Mouse (Mus musculus): ENCODE results near the gene Kirrel.
A peak's percentile ranks its signal among the peaks of the same experiment; 100 is the strongest.
"Not testable (repeated sequence)": the region's sequence is repeated elsewhere in the genome, so short reads cannot be mapped to it uniquely, and the experiment has no call there.

Kirrel gene

DNA sequence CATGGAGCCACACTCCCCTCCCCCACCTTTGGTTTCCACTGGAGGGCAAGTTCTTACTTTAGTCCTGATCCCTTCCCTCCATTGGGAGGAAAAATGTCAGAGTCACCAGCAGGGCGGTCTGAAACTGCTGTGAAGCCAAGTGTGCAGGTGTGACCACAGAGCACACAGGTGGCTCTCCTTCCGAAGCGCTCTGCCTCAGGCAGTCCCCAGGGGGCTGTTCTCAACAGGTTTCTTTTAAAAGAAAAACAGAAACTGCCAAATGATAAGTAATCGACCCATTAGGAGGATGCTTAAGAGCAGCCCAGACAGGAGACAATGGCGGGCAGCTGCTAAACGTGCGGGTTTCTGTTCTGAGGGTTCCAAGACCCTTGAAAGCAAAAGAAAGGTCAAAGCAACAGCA, 37.8 kb downstream of the Kirrel start:
- no peak for DNase-seq (ENCODE audit: low read depth in 2 of 2, low spot score in 2 of 2)

DNA sequence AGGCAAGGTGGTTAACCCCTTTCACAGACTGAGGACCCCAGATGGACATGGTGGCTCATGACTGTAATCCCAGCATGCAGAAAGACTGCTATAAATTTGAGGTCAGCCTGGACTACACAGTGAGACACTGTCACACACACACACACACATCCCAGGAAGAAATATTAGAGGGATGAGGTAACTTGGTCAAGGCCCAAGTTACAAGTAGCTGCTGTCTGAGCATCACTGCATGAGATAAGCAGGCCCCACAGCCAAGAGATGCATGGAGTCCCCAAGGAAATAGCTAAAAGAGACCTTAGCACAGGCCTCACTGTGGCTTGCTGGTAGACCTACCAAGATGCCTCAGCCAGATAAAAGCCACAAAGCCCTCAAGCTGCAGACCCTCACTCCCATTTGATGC, 39.6 kb downstream of the Kirrel start:
- DNase-seq (ENCODE audit: low read depth in 2 of 2, low spot score in 2 of 2): no peak

DNA sequence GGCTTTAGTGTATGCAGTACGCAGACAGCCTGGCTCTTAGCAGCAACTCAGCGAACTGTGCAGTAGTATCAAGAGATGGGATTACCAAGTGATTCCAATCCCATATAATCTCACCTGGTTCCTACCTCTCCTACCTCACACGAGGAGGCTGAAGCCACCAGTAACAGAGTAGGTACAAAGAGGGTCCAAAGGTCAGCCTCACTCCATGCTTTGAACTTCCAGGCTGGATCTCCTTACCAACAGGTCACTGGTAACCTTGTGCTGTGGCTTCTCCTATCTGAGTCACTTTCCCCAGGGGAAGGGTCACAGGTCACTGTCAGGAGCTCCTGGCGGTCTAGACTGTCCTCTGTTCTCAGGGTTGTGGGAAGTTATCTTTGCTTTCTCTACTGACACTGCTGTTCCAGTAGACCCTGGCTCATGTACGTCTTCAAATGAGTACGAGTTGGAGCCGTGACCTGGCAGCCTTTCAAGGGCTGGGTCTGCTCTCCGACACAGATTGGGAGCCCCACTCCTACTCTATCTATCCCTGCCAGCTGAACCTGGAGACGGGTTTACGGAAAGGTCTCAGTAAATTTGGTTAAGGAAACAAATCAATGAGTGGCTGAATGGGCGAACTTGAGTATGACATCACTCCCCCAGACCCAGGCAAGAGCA, 42.7 kb downstream of the Kirrel start:
- DNase-seq (ENCODE audit: low read depth in 2 of 2, low spot score in 2 of 2): no peak

DNA sequence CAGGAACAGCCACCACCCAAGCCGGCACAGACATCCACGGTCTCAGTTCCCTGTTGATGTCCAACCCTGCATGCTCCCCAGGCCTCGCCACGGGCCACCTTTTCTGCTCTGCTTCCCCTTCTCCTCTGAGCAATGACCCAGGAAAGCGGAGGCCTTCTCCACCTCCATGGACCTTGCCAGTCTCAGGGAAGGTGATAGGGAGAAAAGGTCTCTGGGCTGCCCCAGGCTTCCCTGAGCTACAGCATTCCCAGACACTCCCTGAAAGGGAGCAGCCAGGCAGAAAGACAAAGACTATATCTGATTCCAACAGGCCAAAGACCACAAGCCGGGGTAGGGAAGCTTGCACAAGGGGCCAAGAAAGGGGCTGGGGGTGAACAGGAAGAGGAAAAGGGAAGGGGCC, 43.6 kb downstream of the Kirrel start:
- DNase-seq (ENCODE audit: low read depth in 2 of 2, low spot score in 2 of 2): no peak

DNA sequence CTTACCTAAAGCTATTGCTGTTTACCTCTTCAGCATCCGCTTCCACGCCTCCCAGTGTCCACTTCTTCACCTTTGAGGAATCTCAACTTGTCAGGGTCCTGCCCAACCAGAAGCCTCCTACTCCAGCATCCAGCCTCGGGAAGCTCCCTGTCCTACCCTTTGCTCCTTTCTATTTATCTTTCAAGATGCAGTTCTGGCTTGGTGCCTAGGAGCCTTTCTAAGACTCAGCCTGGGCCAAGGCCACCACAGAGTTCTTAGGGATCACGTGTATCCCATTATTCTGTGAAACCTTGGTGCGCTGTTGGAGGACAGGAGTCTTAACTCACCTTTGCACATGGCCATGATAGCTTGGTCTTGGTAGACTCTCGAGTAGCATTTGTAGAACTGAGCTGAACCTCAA, 50.8 kb downstream of the Kirrel start:
- no peak for DNase-seq (ENCODE audit: low read depth in 2 of 2, low spot score in 2 of 2)

DNA sequence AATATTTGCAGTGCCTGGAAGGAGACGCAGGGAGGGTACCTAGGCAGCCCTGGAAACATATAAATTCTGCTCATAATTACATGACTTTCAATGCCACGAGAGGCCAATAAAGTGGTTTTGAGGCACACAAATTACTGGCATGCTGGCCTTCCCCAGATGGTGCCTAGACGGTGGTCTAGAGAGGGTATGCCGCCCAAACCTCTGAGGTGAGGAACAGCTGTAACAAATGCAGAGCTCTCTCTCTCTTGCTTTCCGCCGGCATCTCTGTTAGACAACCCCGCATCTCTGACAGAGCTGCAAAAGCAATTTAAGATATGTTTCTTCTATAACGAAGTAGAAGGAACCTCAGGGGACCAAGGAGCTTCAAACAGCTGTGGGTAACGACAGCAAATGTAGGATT, 56.3 kb downstream of the Kirrel start:
- DNase-seq (ENCODE audit: low read depth in 2 of 2, low spot score in 2 of 2): no peak

DNA sequence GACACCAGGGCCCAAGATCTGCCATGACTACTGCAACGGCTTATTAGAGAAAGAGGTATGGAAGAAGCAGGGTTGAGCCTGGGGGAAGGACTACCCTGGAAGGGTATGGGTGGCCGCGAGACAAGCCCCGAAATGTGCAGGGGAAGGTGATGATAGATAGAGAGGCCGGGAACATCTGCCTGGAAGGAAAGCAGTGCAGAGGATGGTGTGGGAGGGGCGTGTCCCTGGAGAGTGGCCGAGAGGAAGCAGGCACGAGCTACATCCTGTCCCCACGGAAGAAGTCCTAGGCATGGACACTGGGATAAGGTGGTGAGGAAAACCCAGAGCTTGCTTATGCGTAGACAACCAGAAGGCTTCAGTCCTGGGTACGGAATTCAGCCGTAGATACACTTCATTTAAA, 56.9 kb downstream of the Kirrel start:
- DNase-seq (ENCODE audit: low read depth in 2 of 2, low spot score in 2 of 2): no peak

DNA sequence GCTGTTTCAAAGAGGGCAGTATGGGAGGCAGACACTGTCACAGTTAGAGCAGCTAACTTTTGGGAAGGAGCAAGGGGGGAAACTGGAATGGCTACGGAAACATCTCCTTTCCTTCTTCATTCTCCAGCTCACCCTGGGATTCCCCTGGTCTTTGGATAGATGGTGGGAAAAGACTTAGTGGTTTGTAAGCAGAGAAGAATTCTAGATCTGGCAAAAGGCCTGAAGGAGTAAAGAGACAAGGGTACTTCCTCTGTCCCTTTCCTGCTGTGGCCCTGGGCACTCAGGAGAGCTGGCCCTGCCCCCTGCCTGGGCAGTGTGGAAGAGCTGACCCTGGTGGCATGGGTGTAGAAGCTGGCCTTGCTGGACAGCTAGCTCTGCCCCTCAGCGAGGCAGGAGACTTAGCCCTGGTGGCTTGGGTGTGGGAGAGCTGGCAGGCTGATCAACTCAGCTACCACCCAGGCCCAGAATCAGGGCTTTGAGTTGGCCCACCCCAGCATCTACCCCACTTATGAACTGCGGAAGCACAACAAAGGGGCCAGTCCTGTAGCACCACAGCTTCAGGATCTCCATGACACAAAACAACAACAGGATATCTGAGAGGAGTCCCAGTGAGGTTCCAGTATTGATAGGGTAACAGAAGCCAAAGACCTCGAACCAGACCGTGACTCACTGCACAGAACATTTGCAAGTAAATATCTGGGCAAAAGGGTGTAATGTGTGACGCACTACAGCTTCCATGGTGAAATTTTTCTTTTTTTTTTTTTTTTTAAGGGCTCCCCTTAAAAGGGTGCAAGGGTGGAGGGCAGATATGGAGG, 58.6 kb downstream of the Kirrel start:
- DNase-seq (ENCODE audit: low read depth in 2 of 2, low spot score in 2 of 2): no peak

DNA sequence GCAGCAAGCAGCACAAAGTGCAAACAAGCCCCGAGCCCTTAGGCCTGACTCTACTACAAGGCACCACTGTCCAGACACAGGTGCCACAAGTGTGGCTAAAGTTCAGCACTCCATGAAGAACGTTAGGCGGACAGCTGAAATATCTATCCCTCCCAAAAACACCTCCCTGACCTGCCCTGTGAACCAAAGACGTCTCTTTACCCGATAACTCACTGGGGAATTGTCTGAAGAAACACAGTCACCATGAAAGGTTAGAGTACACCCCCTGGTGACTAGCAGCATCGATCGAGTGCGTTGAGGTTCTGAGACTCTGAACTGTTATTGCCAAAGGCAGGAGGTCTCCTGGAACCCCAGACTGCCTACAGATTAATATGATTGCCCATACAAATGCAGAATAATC, 59.3 kb downstream of the Kirrel start:
- no peak for DNase-seq (ENCODE audit: low read depth in 2 of 2, low spot score in 2 of 2)

DNA sequence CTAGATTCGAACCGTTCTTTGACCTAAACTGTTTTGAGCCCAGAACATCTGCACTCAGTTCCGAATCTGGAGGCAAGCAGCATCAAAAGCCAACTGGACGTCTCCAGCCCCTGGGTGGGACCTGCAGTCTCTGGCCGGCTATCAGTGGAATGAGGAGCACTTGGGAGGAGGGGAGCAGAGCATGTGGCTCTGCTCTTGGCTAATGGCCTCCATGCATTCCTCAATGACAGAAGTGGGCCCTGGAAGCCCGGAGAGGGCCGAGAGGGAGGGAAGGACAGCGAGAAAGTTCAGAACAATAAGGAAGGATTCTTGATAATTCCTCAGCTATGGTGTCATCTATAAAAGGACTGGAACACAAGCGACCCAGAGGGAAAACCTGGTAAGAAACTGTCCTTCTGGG, 59.7 kb downstream of the Kirrel start:
- DNase-seq (ENCODE audit: low read depth in 2 of 2, low spot score in 2 of 2): no peak

DNA sequence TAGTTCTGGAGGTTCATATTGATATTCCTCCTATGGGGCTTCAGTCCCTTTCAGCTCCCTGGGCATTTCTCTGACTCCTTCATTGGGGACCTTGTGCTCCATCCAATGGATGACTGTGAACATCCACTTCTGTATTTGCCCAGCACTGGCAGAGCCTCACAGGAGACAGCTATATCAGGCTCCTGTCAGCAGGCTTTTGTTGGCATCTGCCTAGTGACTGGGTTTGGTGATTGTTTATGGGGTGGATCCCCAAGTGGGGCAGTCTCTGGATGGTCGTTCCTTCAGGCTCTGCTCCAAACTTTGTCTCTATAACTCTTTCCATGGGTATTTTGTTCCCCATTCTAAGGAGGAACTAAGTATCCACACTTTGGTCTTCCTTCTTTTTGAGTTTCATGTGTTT, 60.7 kb downstream of the Kirrel start:
- DNase-seq (ENCODE audit: low read depth in 2 of 2, low spot score in 2 of 2): not testable (repeated sequence)

DNA sequence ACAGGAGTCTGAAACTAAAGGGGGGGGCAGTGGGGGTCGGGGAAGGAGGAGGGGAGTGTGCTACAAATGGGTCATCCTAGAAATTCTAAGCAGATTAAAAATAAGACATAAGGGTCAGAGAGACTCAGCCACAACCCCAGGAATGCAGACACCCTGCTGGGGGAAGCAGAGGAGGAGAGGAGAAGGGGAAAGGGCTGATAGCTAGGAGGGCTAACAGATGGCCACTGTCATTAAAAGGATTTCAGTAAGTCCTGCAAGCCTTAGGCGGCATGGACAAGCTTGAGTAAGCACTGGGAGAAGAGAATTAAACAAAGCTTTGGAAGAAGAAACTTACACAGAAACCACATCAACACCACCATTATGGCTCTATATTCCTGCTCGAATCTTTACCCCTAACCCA, 62.3 kb downstream of the Kirrel start:
- DNase-seq (ENCODE audit: low read depth in 2 of 2, low spot score in 2 of 2): no peak

DNA sequence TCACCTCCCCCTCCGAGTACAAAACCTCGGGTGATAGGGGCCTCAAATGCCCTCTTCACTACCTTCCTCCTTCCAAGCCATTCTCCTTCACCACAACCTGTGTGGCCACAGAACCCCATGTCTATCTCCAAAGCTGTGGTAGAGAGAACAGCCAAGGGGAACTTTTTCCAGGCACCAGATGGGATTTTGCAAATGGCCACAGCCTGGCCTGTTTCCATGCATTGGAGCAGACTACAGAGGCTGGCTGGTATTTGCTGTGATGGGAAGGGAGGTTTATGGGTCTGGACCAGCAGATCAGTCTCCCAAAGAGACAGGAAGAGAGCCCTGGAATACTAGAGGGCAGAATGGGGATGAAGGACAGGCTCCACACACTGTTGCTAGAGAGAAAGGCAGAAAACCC, 69.7 kb downstream of the Kirrel start:
- no peak for DNase-seq (ENCODE audit: low read depth in 2 of 2, low spot score in 2 of 2)

DNA sequence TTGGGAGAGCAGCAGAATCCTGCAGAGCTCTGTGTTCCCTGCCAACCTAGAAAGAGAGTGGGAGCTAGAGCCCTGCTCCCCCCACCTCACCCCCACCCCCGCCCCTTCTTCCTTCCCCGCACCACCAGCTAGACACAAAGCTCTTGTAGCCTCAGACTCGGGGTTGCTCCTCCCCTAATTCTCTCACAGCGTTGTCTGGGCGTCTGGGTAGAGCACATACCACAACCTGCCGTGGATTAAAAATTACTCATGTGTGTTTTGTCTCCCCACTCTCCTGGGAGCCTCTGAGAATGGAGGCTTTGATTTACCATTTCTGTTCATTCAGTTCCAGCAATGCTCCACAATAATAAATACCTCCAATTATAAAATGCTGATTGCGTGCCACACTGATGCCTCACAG, 72.2 kb downstream of the Kirrel start:
- no peak for DNase-seq (ENCODE audit: low read depth in 2 of 2, low spot score in 2 of 2)

DNA sequence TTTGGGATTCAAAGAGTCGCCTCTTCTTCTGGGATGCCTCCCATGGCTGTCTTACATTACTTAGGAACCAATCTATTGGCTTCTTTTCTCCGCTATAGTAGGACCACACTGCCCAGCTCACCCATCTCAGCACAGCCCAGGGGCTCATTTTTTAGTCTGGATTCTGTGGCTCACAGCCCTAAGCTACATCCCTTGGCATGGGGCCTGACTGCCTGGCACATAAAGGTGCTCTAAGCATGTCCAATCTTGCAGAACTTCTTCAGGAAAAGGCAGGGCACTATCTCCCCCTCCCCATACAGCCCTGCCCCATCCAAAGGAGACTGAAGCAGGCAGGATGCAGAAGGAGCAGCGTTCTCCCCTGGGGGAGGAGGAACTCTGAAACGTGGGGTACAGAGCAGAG, 73.6 kb downstream of the Kirrel start:
- DNase-seq (ENCODE audit: low read depth in 2 of 2, low spot score in 2 of 2): no peak

DNA sequence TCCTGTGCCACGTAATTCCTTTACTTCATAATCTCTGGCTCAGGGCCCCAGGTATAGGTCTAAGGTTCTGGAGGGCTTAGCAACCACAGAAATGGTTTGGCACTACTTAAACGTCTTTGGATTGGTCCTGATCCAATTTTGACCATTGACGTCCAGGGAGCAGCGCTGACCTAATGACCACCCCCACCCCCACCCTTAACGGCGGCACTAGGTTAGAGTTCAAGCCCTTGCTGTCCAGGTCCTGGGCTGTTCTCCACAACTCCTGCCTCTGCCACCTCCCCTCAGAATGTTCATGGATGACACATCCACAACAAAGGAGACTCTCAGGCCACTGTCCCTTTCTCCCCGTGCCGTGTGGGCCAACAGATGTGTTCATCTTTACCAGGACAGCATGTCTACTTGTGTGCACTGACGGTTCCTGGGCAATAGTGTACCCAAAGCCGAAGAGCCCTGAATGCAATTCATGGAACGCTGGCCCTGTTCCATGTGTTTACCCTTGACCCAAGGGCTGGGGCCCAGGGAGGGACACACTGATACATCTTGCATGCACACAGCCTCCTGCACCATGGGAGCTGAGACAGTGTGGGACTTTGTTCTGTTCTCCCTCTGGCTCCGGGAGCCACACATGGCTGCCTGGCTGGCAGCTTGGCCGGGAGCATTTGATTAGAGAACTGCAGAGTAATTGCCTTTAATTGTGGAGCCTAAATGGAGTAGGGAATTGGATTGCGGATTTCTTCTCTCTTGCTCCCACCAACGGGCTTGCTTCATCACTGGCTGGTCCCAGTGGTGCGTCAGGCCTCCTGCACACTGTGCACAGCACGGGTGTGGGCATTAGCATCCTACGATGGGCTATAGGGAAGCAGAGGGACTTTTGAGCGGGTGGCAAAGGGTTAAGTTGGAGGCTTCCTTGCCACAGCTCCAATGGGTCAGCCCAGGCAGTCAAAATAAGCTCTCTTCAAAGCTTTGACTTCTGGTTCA, 76.3 kb downstream of the Kirrel start:
- no peak for DNase-seq (ENCODE audit: low read depth in 2 of 2, low spot score in 2 of 2)

DNA sequence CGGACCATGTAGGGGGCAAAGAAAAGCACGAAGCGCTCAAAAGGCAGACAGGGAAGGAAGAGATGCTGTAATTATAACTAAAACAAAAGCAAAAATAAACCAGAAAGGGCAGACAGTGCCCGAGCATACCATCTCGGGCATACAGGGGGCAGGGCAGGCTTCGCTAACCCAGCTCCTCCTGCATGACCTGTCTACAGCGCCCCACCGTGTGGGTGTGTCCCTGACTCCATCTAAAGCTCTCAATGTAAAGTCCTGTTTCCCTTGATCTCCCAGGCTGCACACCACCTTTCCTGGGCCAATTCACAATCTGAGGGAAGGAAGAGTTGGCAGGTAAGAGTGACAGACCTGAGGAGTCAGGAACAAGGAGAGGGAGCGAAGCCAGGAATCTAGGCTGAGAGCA, 77.3 kb downstream of the Kirrel start:
- no peak for DNase-seq (ENCODE audit: low read depth in 2 of 2, low spot score in 2 of 2)

DNA sequence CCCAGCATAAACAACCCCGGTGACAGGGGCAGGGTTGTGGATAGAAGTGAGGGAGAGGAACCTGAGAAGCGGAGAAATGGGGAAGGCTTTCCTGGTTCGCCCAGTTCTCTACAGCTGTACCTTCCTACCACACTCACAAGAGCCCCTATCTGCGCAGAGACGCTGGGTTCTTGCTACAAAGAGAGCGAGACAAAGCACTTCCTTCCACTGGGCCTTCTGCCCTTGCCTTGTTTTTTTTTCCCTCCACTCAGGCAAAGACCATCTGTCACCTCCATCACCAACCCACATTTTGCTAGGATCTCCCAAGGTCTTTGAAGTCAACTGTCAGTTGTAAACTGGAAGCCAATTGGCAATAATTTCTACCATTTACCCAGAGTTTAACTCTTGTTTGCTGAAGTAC, 80.8 kb downstream of the Kirrel start:
- no peak for DNase-seq (ENCODE audit: low read depth in 2 of 2, low spot score in 2 of 2)

DNA sequence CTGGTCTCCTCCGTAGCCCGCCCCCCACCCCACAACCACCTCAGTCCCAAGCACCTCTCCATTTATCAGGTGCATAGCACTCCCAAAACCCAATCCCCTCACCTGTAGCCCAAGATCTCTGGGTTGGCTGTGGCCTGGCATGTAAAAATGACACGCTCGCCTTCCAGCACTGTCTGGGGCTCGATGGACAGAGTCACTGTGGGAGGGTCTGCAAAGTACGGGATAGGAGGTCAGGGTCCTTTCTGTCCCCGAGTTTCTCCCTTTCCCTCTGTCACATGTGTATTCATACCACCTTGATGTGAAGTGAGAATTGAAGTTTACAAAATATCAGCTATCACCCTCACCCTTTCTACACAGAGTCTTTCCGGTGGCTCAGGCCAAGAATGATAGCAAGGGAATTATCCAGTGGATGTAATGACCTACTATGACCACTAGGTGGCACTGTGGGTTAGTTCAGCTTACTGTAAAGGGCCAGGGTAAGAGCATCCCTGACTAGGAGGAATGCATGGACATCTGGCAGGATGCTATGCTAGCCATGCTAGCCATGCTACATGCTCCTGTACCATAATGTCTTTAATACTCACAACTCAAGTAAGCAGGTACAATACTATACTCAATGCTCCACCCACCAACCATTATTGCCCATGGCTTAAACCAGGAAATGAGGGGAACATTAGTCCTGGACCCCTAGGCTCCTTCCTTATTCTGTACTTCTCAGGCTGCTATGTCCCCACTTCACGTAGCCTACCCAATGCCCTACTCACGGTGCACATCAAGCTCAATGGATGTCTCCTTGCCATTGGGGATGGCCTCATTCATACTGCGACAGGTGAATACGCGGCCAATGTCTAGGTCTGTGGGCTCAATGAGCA, 84.6 kb downstream of the Kirrel start:
- peak; percentile 32 to 48 for DNase-seq (ENCODE audit: low read depth in 2 of 2, low spot score in 2 of 2)

DNA sequence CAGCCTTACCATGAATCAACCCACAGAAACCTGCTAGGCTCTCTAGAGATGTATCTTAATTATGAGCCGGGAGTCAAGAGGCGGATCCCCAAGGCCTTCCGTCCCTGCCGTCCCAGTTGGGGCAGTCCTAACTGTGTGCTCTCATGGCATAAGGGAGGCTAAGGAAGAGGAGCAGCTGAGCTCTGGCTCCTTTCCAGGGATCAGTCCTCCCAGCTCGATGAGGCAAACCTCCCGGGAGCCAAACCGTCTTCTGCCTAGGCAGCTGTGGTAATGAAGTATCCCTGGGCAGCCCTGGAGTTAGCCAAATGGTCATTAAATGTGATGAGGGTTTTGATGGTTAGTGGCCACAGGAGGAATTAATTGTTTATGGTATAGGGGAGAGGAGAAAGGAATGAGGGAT, 87.4 kb downstream of the Kirrel start:
- no peak for DNase-seq (ENCODE audit: low read depth in 2 of 2, low spot score in 2 of 2)

DNA sequence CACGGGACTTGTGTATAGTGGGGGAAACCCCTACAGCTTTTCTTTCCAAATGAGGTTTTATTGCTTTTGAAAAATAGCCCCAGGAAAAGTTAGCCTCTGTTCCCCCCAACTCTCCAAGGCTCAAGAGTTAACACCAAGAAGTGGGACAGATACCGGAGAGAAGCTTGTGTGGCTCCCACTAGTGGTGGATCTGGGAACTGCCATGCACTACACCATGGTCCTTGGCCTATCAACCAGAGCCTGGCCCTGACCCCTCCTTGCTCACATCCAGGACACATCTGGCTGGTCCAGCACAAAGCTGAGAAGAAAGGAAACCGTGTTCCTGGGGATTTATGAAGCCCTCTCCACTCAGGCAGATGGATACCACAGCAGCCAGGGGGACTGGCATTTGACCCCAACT, 92.3 kb downstream of the Kirrel start:
- DNase-seq (ENCODE audit: low read depth in 2 of 2, low spot score in 2 of 2): peak; percentile 17 to 29

Measured in CD8-positive naive resting alpha-beta T cell, adult 2 months (primary cell).